ENCODE assay signal across 9 mouse cellular contexts in genomic region chr4:123917548-123918140, GRCm38 (mm10). TPM values are rescaled to one million over a fixed set of nuclear protein-coding genes. Genes with fewer than 3 reads are reported as not detected.
DNase-seq lines count a peak whose midpoint lies in the region; ATAC-seq lines count a peak whose summit lies in the region.
"Had no signal": no experiment of that assay in that cellular context is flagged by ENCODE, and none has a peak within 500 bp of the region (broad histone marks: within the 10 kb centered on the region; RNA-seq: fewer than 3 reads in every experiment).

TSS of gene 4930535I16Rik (minus strand) at chr4:123918022.

- peaks cover 30% of the 10 kb centered on the region for H3K36me3 ChIP-seq in embryonic facial prominence, embryonic 13.5 days
- H3K36me3 ChIP-seq in midbrain, embryonic 14.5 days (ENCODE audit: control insufficient read depth, insufficient read depth, low read length) = peaks cover 33% of the 10 kb centered on the region

- H3K9ac ChIP-seq in embryonic facial prominence, embryonic 13.5 days = peak within 1 kb of the TSS; percentile 98
- H3K9ac ChIP-seq in midbrain, embryonic 14.5 days (replicated peaks; ENCODE audit: low read length) = peak within 1 kb of the TSS; percentile 89

- peak within 1 kb of the TSS; percentile 85 for H3K27ac ChIP-seq in embryonic facial prominence, embryonic 13.5 days
- H3K27ac ChIP-seq in midbrain, embryonic 14.5 days (replicated peaks; ENCODE audit: low read depth, low read length) = peak within 1 kb of the TSS; percentile 87

- peak within 1 kb of the TSS; percentile 85 for H3K4me2 ChIP-seq in embryonic facial prominence, embryonic 13.5 days
- H3K4me2 ChIP-seq in midbrain, embryonic 14.5 days (ENCODE audit: low read length) = peak within 1 kb of the TSS; percentile 84

- DNase-seq in adrenal gland, postnatal 10 days = peak; percentile 66
- no peak for DNase-seq in adrenal gland, postnatal 4 days (ENCODE audit: low spot score in 2 of 2)
- DNase-seq in ES-CJ7 (ENCODE audit: low read depth, low spot score) (peak; percentile 33), liver (peak; percentile 73)
- peak; percentile 9 for DNase-seq in heart, postnatal 25 days (ENCODE audit: low spot score)
- DNase-seq in midbrain, embryonic 14.5 days = peak; percentile 39
- no peak for DNase-seq in layer of hippocampus, postnatal 25 days (ENCODE audit: extremely low spot score in 1 of 2, low spot score in 1 of 2)

- H3K4me3 ChIP-seq in embryonic facial prominence, embryonic 13.5 days = peak within 1 kb of the TSS; percentile 99
- H3K4me3 ChIP-seq in midbrain, embryonic 14.5 days (replicated peaks; ENCODE audit: low read depth, low read length) = peak within 1 kb of the TSS; percentile 98

- intact Hi-C loops in heart, postnatal 25 days (cut with DNase I) = no loop called here

- ATAC-seq in embryonic facial prominence, embryonic 13.5 days (ENCODE audit: insufficient number of reproducible peaks, insufficient read depth, low FRiP score, low TSS enrichment, low read depth) = peak; percentile 66
- peak; percentile 47 for ATAC-seq in midbrain, embryonic 14.5 days (ENCODE audit: low FRiP score, low TSS enrichment)

- under 1% methylated on average over 58 of the region's 63 CpGs for WGBS in embryonic facial prominence, embryonic 13.5 days
- under 1% methylated on average over 61 of the region's 63 CpGs for WGBS in midbrain, embryonic 14.5 days

- no peaks in the 10 kb centered on the region for H3K27me3 ChIP-seq in embryonic facial prominence, embryonic 13.5 days
- H3K27me3 ChIP-seq in midbrain, embryonic 14.5 days (ENCODE audit: control insufficient read depth, insufficient read depth, low read length) = no peaks in the 10 kb centered on the region

- H3K9me3 ChIP-seq in embryonic facial prominence, embryonic 13.5 days = no peaks in the 10 kb centered on the region
- H3K9me3 ChIP-seq in midbrain, embryonic 14.5 days (ENCODE audit: control insufficient read depth, low read length) = no peaks in the 10 kb centered on the region

- H3K4me1 ChIP-seq in embryonic facial prominence, embryonic 13.5 days = peaks cover 17% of the 10 kb centered on the region
- peaks cover 24% of the 10 kb centered on the region for H3K4me1 ChIP-seq in midbrain, embryonic 14.5 days (ENCODE audit: control insufficient read depth, insufficient read depth, low read length)

RNA-seq across cellular contexts. Expression of gene 4930535I16Rik, which starts in this region (rescaled TPM):
- total RNA-seq in adrenal gland, postnatal 10 days (2021) = not detected
- not detected for total RNA-seq in adrenal gland, postnatal 4 days (2021)
- polyA plus RNA-seq in embryonic facial prominence, embryonic 13.5 days (2015; fragmentation: Nextera tagmentation; extraction: Ambion mirVana) = not detected in 2 replicates
- not detected for total RNA-seq in heart, postnatal 25 days (2021)
- not detected in 2 replicates for polyA plus RNA-seq in midbrain, embryonic 14.5 days (2014; fragmentation: Nextera tagmentation; extraction: Ambion mirVana)
- total RNA-seq in layer of hippocampus, postnatal 25 days (2021) = not detected
- polyA plus RNA-seq: large intestine, adult 2 months had no signal

Comparison
In these comparisons a context has a peak if more than half of its experiments do, and no peak if none do; other contexts are left out.
1. Peak in DNase-seq in adrenal gland, postnatal 10 days; RNA of the gene not detected or under 1 TPM.
2. Peak in ATAC-seq, H3K4me3 ChIP-seq, H3K27ac ChIP-seq, H3K9ac ChIP-seq and H3K4me2 ChIP-seq in embryonic facial prominence, embryonic 13.5 days; RNA of the gene not detected or under 1 TPM.
3. Peak in DNase-seq in heart, postnatal 25 days; RNA of the gene not detected or under 1 TPM.
4. Peak in DNase-seq, ATAC-seq, H3K4me3 ChIP-seq, H3K27ac ChIP-seq, H3K9ac ChIP-seq and H3K4me2 ChIP-seq in midbrain, embryonic 14.5 days; RNA of the gene not detected or under 1 TPM.
5. DNase-seq: peak in ES-CJ7 (single experiment) and liver (single experiment); none in adrenal gland, postnatal 4 days (0 of 2) and layer of hippocampus, postnatal 25 days (0 of 2).